Mouse (Mus musculus): ENCODE measurements around the gene Ascl5. TPM values are rescaled to one million over a fixed set of nuclear protein-coding genes. Genes with fewer than 3 reads are reported as not detected.

The Ascl5 gene
- polyA plus RNA-seq, 1 experiment = not detected

- TF ChIP-seq CTCF (IDR thresholded peaks at IDR 0.05; ENCODE audit: extremely low read depth, insufficient read depth, insufficient read length, insufficient replicate concordance) = no peak
- TF ChIP-seq POLR2A (IDR thresholded peaks at IDR 0.05; ENCODE audit: low read depth, low read length) = no peak
- Histone ChIP-seq H3K36me3 (ENCODE audit: control insufficient read depth, insufficient read depth, low read length) (no peaks in the 10 kb centered on the region), H3K4me3 (ENCODE audit: extremely low read depth, insufficient read depth, insufficient read length) (no peak overlapping the region), H3K27me3 (ENCODE audit: control insufficient read depth, insufficient read depth, low read length) (no peaks in the 10 kb centered on the region), H3K27ac (ENCODE audit: insufficient read depth, low read length) (no peak overlapping the region), H3K4me1 (ENCODE audit: control insufficient read depth, insufficient read depth, insufficient read length) (peaks cover 2% of the 10 kb centered on the region; the same call in 1 of the 2 replicates)
- 85% methylated on average over 4 of the region's 4 CpGs for WGBS
- no peak for DNase-seq (ENCODE audit: low read depth in 1 of 2, low spot score in 2 of 2)
These were observed 37.1 kb upstream of the Ascl5 start for GRCm38 (mm10) chr1:136013513-136013912.

GRCm38 (mm10) chr1:136014796-136015502, 35.7 kb upstream of the Ascl5 start:
- Histone ChIP-seq H3K27ac (ENCODE audit: insufficient read depth, low read length) (peak overlapping the region; percentile 42; the same call in 1 of the 2 replicates), H3K27me3 (ENCODE audit: control insufficient read depth, insufficient read depth, low read length) (no peaks in the 10 kb centered on the region), H3K4me1 (ENCODE audit: control insufficient read depth, insufficient read depth, insufficient read length) (peaks cover 2% of the 10 kb centered on the region; the same call in 1 of the 2 replicates), H3K4me3 (ENCODE audit: extremely low read depth, insufficient read depth, insufficient read length) (no peak overlapping the region), H3K36me3 (ENCODE audit: control insufficient read depth, insufficient read depth, low read length) (no peaks in the 10 kb centered on the region)
- 79% methylated on average over 2 of the region's 2 CpGs for WGBS
- DNase-seq (ENCODE audit: low read depth in 1 of 2, low spot score in 2 of 2) = no peak
- no peak for TF ChIP-seq POLR2A (IDR thresholded peaks at IDR 0.05; ENCODE audit: low read depth, low read length)
- TF ChIP-seq CTCF (IDR thresholded peaks at IDR 0.05; ENCODE audit: extremely low read depth, insufficient read depth, insufficient read length, insufficient replicate concordance) = no peak

DNA sequence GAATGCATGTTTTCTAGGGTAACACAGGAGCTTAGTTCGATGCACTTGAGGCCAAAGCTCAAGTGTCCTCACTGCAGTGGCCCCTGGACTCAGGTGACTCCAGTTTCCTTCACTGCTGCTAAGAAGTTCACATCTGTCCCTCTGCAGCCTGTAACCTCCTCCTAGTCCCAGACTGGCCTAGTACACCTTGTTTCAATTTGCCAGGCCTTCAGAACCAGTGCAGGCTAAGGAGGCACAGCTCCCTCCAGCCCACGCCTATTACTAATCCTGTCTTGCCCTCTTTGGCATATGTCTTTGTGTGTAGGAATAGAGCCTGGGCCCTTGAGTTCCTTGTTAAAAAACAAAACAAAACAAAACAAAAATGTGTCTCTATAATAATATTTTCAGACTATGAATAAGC, 33.3 kb upstream of the Ascl5 start:
- no peak for DNase-seq (ENCODE audit: low read depth in 1 of 2, low spot score in 2 of 2)
- Histone ChIP-seq H3K36me3 (ENCODE audit: control insufficient read depth, insufficient read depth, low read length) (no peaks in the 10 kb centered on the region), H3K4me3 (ENCODE audit: extremely low read depth, insufficient read depth, insufficient read length) (peak overlapping the region; percentile 91; the same call in 1 of the 2 replicates), H3K4me1 (ENCODE audit: control insufficient read depth, insufficient read depth, insufficient read length) (peaks cover 2% of the 10 kb centered on the region; the same call in 1 of the 2 replicates), H3K27ac (ENCODE audit: insufficient read depth, low read length) (no peak overlapping the region), H3K27me3 (ENCODE audit: control insufficient read depth, insufficient read depth, low read length) (no peaks in the 10 kb centered on the region)
- WGBS = 75% methylated on average over 2 of the region's 2 CpGs
- TF ChIP-seq POLR2A (IDR thresholded peaks at IDR 0.05; ENCODE audit: low read depth, low read length) (no peak), CTCF (IDR thresholded peaks at IDR 0.05; ENCODE audit: extremely low read depth, insufficient read depth, insufficient read length, insufficient replicate concordance) (no peak)

GRCm38 (mm10) chr1:136017907-136018313, 32.7 kb upstream of the Ascl5 start:
- WGBS = under 1% methylated on average over 21 of the region's 22 CpGs
- DNase-seq (ENCODE audit: low read depth in 1 of 2, low spot score in 2 of 2) = peak; percentile 54 to 84
- H3K27me3 ChIP-seq (ENCODE audit: control insufficient read depth, insufficient read depth, low read length) = no peaks in the 10 kb centered on the region
- H3K4me1 ChIP-seq (ENCODE audit: control insufficient read depth, insufficient read depth, insufficient read length) = peaks cover 2% of the 10 kb centered on the region; the same call in 1 of the 2 replicates
- H3K27ac ChIP-seq (ENCODE audit: insufficient read depth, low read length) = peak overlapping the region; percentile 0; the same call in 1 of the 2 replicates
- no peaks in the 10 kb centered on the region for H3K36me3 ChIP-seq (ENCODE audit: control insufficient read depth, insufficient read depth, low read length)
- TF ChIP-seq POLR2A (IDR thresholded peaks at IDR 0.05; ENCODE audit: low read depth, low read length) (no peak), CTCF (IDR thresholded peaks at IDR 0.05; ENCODE audit: extremely low read depth, insufficient read depth, insufficient read length, insufficient replicate concordance) (no peak)
- peak overlapping the region; percentile 91 for H3K4me3 ChIP-seq (ENCODE audit: extremely low read depth, insufficient read depth, insufficient read length)

- Histone ChIP-seq H3K4me3 (ENCODE audit: extremely low read depth, insufficient read depth, insufficient read length) (peak overlapping the region; percentile 91), H3K4me1 (ENCODE audit: control insufficient read depth, insufficient read depth, insufficient read length) (peaks cover 2% of the 10 kb centered on the region; the same call in 1 of the 2 replicates), H3K27ac (ENCODE audit: insufficient read depth, low read length) (peak overlapping the region; percentile 0; the same call in 1 of the 2 replicates), H3K36me3 (ENCODE audit: control insufficient read depth, insufficient read depth, low read length) (no peaks in the 10 kb centered on the region; the same call in 1 of the 2 replicates), H3K27me3 (ENCODE audit: control insufficient read depth, insufficient read depth, low read length) (no peaks in the 10 kb centered on the region)
- no peak for TF ChIP-seq POLR2A (IDR thresholded peaks at IDR 0.05; ENCODE audit: low read depth, low read length)
- TF ChIP-seq CTCF (IDR thresholded peaks at IDR 0.05; ENCODE audit: extremely low read depth, insufficient read depth, insufficient read length, insufficient replicate concordance) = no peak
- DNase-seq (ENCODE audit: low read depth in 1 of 2, low spot score in 2 of 2) = peak in 1 of 2 experiments; percentile 43
- 8% methylated on average over 24 of the region's 24 CpGs for WGBS
These were observed 32.0 kb upstream of the Ascl5 start for GRCm38 (mm10) chr1:136018390-136019189.

GRCm38 (mm10) chr1:136030201-136030600, 20.4 kb upstream of the Ascl5 start:
- no peak for TF ChIP-seq POLR2A (IDR thresholded peaks at IDR 0.05; ENCODE audit: low read depth, low read length)
- TF ChIP-seq CTCF (IDR thresholded peaks at IDR 0.05; ENCODE audit: extremely low read depth, insufficient read depth, insufficient read length, insufficient replicate concordance) = no peak
- H3K4me3 ChIP-seq (ENCODE audit: extremely low read depth, insufficient read depth, insufficient read length) = no peak overlapping the region
- H3K27ac ChIP-seq (ENCODE audit: insufficient read depth, low read length) = no peak overlapping the region
- H3K4me1 ChIP-seq (ENCODE audit: control insufficient read depth, insufficient read depth, insufficient read length) = no peaks in the 10 kb centered on the region
- no peak for DNase-seq (ENCODE audit: low read depth in 1 of 2, low spot score in 2 of 2)
- no peaks in the 10 kb centered on the region for H3K27me3 ChIP-seq (ENCODE audit: control insufficient read depth, insufficient read depth, low read length)
- H3K36me3 ChIP-seq (ENCODE audit: control insufficient read depth, insufficient read depth, low read length) = peaks cover 29% of the 10 kb centered on the region
- WGBS = 91% methylated on average over 7 of the region's 7 CpGs
